Mouse (Mus musculus): ENCODE measurements around the gene Adgrg1. TPM values are rescaled to one million over a fixed set of nuclear protein-coding genes. Genes with fewer than 3 reads are reported as not detected.

Adgrg1 gene
- polyA plus RNA-seq, 1 experiment from 2014 or later: 44.8 TPM

GRCm38 (mm10) chr8:94954368-94954737 lies 20.2 kb upstream of the Adgrg1 start:
- Histone ChIP-seq H3K9ac (no peak overlapping the region), H3K4me2 (no peak overlapping the region), H3K36me3 (no peaks in the 10 kb centered on the region), H3K27me3 (no peaks in the 10 kb centered on the region), H3K4me3 (replicated peaks) (no peak overlapping the region), H3K9me3 (replicated peaks) (no peaks in the 10 kb centered on the region), H3K4me1 (peaks cover 20% of the 10 kb centered on the region), H3K27ac (peak overlapping the region; percentile 43; the same call in 1 of the 2 replicates)
- 59% methylated on average over 7 of the region's 7 CpGs for WGBS
- ATAC-seq (replicated peaks; ENCODE audit: low FRiP score): no peak

GRCm38 (mm10) chr8:94954921-94955758 lies 19.4 kb upstream of the Adgrg1 start:
- peaks cover 23% of the 10 kb centered on the region for H3K4me1 ChIP-seq
- WGBS: 27% methylated on average over 9 of the region's 9 CpGs
- no peaks in the 10 kb centered on the region for H3K36me3 ChIP-seq
- no peak overlapping the region for H3K9ac ChIP-seq
- 0 out of 2 replicates have a peak, but pooled peaks have one; percentile 20 for ATAC-seq (replicated peaks; ENCODE audit: low FRiP score)
- H3K4me2 ChIP-seq: no peak overlapping the region
- no peaks in the 10 kb centered on the region for H3K27me3 ChIP-seq
- H3K27ac ChIP-seq: peak overlapping the region; percentile 43; the same call in 1 of the 2 replicates
- H3K4me3 ChIP-seq (replicated peaks): no peak overlapping the region
- no peaks in the 10 kb centered on the region for H3K9me3 ChIP-seq (replicated peaks)

- no peaks in the 10 kb centered on the region for H3K36me3 ChIP-seq
- H3K4me1 ChIP-seq: peaks cover 25% of the 10 kb centered on the region
- H3K4me3 ChIP-seq (replicated peaks): no peak overlapping the region
- no peaks in the 10 kb centered on the region for H3K9me3 ChIP-seq (replicated peaks)
- H3K27me3 ChIP-seq: no peaks in the 10 kb centered on the region
- no peak overlapping the region for H3K4me2 ChIP-seq
- H3K9ac ChIP-seq: no peak overlapping the region
- ATAC-seq (replicated peaks; ENCODE audit: low FRiP score): peak; percentile 61; the same call in 1 of the 2 replicates
- peak overlapping the region; percentile 69 for H3K27ac ChIP-seq
- WGBS: 63% methylated on average over 1 of the region's 1 CpGs
Observed at GRCm38 (mm10) chr8:94956078-94956574, 18.4 kb upstream of the Adgrg1 start.

DNA sequence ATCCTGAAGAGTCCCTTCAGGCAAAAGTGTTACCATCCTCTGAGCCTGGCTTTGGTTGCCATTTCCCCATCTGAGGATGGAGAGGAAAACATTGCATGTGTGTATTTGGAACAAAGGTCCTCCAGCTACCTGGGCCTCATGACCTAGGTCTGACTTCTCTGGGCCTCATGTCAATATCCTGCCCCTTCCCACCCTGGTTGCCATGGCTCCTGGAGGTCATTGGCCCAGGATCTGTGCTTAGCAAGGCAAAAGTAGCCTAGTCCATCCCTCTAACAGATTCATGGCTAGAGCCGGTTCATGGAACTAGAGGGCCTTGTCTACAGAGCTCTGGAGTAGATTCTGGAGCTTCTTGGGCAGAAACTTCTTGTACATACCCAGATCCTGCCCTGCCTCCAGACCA lies 12.3 kb upstream of the Adgrg1 start:
- Histone ChIP-seq H3K27me3 (no peaks in the 10 kb centered on the region), H3K4me1 (peaks cover 16% of the 10 kb centered on the region), H3K36me3 (no peaks in the 10 kb centered on the region), H3K9me3 (replicated peaks) (no peaks in the 10 kb centered on the region), H3K9ac (no peak overlapping the region), H3K4me2 (no peak overlapping the region), H3K4me3 (replicated peaks) (no peak overlapping the region), H3K27ac (no peak overlapping the region)
- 92% methylated on average over 1 of the region's 1 CpGs for WGBS
- ATAC-seq (replicated peaks; ENCODE audit: low FRiP score): no peak

GRCm38 (mm10) chr8:94964828-94965227 lies 9.7 kb upstream of the Adgrg1 start:
- WGBS: 26% methylated on average over 10 of the region's 10 CpGs
- Histone ChIP-seq H3K4me3 (replicated peaks) (no peak overlapping the region), H3K4me1 (peaks cover 14% of the 10 kb centered on the region), H3K9ac (no peak overlapping the region), H3K27me3 (no peaks in the 10 kb centered on the region), H3K27ac (peak overlapping the region; percentile 71), H3K9me3 (replicated peaks) (no peaks in the 10 kb centered on the region), H3K4me2 (no peak overlapping the region; the same call in 1 of the 2 replicates), H3K36me3 (no peaks in the 10 kb centered on the region)
- ATAC-seq (replicated peaks; ENCODE audit: low FRiP score): peak; percentile 83

DNA sequence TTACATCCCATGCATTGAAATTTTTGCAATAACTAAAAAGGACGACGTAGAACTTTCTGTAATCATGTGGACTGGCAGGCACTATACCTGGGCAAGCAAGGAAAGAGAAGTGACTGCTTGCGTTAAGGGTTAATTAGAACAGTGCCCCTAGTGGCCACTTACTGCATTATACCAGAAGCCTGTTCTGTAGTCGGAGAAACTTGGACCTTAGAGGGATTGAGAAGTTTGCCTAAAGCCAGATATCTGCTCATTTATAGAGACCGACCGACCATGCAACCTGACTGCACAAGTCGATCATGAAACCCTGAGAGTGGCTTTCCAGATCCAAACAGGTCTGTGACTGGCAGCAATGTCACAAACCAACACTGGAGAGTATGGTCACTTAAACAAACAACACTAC lies 8.0 kb upstream of the Adgrg1 start:
- WGBS: 16% methylated on average over 7 of the region's 7 CpGs
- H3K4me3 ChIP-seq (replicated peaks): no peak overlapping the region
- no peak overlapping the region for H3K9ac ChIP-seq
- H3K27ac ChIP-seq: peak overlapping the region; percentile 13; the same call in 1 of the 2 replicates
- H3K4me2 ChIP-seq: no peak overlapping the region
- ATAC-seq (replicated peaks; ENCODE audit: low FRiP score): no peak
- H3K27me3 ChIP-seq: no peaks in the 10 kb centered on the region
- no peaks in the 10 kb centered on the region for H3K9me3 ChIP-seq (replicated peaks)
- H3K4me1 ChIP-seq: peaks cover 12% of the 10 kb centered on the region
- H3K36me3 ChIP-seq: no peaks in the 10 kb centered on the region

GRCm38 (mm10) chr8:94967071-94967470 lies 7.5 kb upstream of the Adgrg1 start:
- Histone ChIP-seq H3K27me3 (no peaks in the 10 kb centered on the region), H3K27ac (peak overlapping the region; percentile 13; the same call in 1 of the 2 replicates), H3K9ac (no peak overlapping the region), H3K4me2 (no peak overlapping the region), H3K9me3 (replicated peaks) (no peaks in the 10 kb centered on the region), H3K36me3 (no peaks in the 10 kb centered on the region), H3K4me3 (replicated peaks) (no peak overlapping the region), H3K4me1 (peaks cover 12% of the 10 kb centered on the region)
- no peak for ATAC-seq (replicated peaks; ENCODE audit: low FRiP score)
- WGBS: 61% methylated on average over 4 of the region's 4 CpGs

DNA sequence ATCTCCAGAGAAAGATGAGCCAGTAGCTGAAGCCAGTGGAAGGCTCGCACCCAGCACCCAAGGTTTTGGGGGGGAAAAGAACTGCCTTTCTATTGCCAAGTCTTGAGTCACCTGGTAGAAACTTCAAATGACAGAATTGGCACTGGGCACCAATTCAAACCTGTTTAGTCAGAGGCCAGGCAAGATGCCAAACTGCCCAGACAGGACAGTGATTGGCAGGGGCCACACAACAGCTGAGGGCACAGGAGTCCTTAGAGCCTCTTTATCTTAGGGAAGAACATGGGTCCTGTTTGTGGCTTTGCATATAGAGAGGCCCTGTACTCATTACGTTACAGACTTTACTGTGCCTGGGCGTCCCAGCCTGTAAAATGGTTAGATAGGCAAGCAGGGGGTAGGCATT lies 7.0 kb upstream of the Adgrg1 start:
- Histone ChIP-seq H3K4me2 (no peak overlapping the region), H3K27me3 (no peaks in the 10 kb centered on the region), H3K9ac (no peak overlapping the region), H3K36me3 (no peaks in the 10 kb centered on the region), H3K27ac (0 out of 2 replicates have a peak overlapping the region, but pooled peaks have one; percentile 13), H3K9me3 (replicated peaks) (no peaks in the 10 kb centered on the region), H3K4me3 (replicated peaks) (no peak overlapping the region), H3K4me1 (peaks cover 12% of the 10 kb centered on the region)
- ATAC-seq (replicated peaks; ENCODE audit: low FRiP score): no peak
- WGBS: 87% methylated on average over 3 of the region's 3 CpGs

GRCm38 (mm10) chr8:94973270-94973669 lies 1.3 kb upstream of the Adgrg1 start:
- H3K4me1 ChIP-seq: peaks cover 43% of the 10 kb centered on the region
- H3K9me3 ChIP-seq (replicated peaks): no peaks in the 10 kb centered on the region
- no peaks in the 10 kb centered on the region for H3K36me3 ChIP-seq
- no peak overlapping the region for H3K9ac ChIP-seq
- 0 out of 2 replicates have a peak overlapping the region, but pooled peaks have one; percentile 81 for H3K27ac ChIP-seq
- 0 out of 2 replicates have a peak, but pooled peaks cover 3% of the 10 kb centered on the region for H3K27me3 ChIP-seq
- H3K4me2 ChIP-seq: no peak overlapping the region
- WGBS: 75% methylated on average over 9 of the region's 9 CpGs
- no peak for ATAC-seq (replicated peaks; ENCODE audit: low FRiP score)
- no peak overlapping the region for H3K4me3 ChIP-seq (replicated peaks)

- H3K27ac ChIP-seq: peak overlapping the region; percentile 81
- H3K9ac ChIP-seq: no peak overlapping the region
- H3K4me2 ChIP-seq: no peak overlapping the region
- no peaks in the 10 kb centered on the region for H3K36me3 ChIP-seq
- ATAC-seq (replicated peaks; ENCODE audit: low FRiP score): no peak
- no peak overlapping the region for H3K4me3 ChIP-seq (replicated peaks)
- H3K27me3 ChIP-seq: 0 out of 2 replicates have a peak, but pooled peaks cover 3% of the 10 kb centered on the region
- peaks cover 44% of the 10 kb centered on the region for H3K4me1 ChIP-seq
- WGBS: 83% methylated on average over 9 of the region's 9 CpGs
- H3K9me3 ChIP-seq (replicated peaks): no peaks in the 10 kb centered on the region
Observed at GRCm38 (mm10) chr8:94973786-94974185, 765 bp upstream of the Adgrg1 start.

- Histone ChIP-seq H3K4me2 (peak overlapping the region; percentile 55), H3K9ac (peak overlapping the region; percentile 46; the same call in 1 of the 2 replicates), H3K27ac (peak overlapping the region; percentile 92), H3K4me1 (peaks cover 66% of the 10 kb centered on the region), H3K9me3 (replicated peaks) (no peaks in the 10 kb centered on the region), H3K27me3 (0 out of 2 replicates have a peak, but pooled peaks cover 3% of the 10 kb centered on the region), H3K36me3 (no peaks in the 10 kb centered on the region), H3K4me3 (replicated peaks) (peak overlapping the region; percentile 41)
- peak; percentile 65 for ATAC-seq (replicated peaks; ENCODE audit: low FRiP score)
- 14% methylated on average over 17 of the region's 17 CpGs for WGBS
Observed at GRCm38 (mm10) chr8:94976651-94977417, 2.3 kb downstream of the Adgrg1 start.

Data from kidney, embryonic 15.5 days (tissue).